In the genomic region with DNA sequence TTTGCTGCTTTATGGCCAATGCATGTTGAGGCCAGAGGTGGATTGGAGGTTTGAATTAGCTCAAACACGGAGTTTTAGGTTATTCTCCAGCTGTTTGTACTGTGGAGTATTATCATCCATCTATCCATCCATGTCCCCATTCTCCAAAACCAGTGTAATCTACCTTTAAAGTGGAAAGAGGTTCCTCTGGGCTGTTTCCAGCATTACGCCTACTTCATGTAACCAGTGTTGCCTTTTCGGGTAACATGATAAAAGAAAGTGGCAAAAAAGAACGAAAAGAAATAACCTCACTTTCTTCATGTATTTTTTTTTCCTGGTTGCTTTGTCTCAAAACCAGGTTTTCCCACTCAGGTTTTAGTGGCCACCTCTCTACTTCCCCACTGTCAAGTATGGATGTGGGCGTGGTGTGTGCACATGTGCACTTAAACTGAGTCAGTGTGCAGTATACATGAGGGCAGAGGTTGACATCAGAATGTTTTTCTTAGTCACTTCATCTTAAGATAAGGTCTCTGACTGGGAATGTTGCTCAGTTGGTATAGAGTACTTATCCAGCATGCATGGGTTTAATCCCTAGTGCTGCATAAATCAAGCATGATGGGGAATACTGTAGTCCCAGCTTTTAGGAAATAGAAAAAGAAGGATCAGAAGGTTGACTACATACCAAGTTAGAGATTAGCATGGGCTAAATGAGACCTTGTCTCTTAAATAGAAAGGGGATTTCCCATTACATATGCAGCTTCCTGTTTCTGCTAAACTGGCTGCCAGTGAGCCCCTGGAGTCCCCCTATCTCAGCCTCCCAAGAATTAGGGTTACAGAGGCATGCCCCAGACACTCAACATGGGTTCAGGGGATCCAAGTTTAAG, we compare ENCODE assay signal across 12 mouse cellular contexts. TPM values are rescaled to one million over a fixed set of nuclear protein-coding genes. Genes with fewer than 3 reads are reported as not detected.
DNase-seq lines count a peak whose midpoint lies in the region; ATAC-seq and TF ChIP-seq lines count a peak whose summit lies in the region.
"Had no signal": no experiment of that assay in that cellular context is flagged by ENCODE, and none has a peak within 500 bp of the region (broad histone marks: within the 10 kb centered on the region; RNA-seq: fewer than 3 reads in every experiment).

No protein-coding gene starts in this region.

- DNase-seq in heart, adult 9 months (ENCODE audit: low spot score in 2 of 2) = no peak
- peak; percentile 20 for DNase-seq in thymus, postnatal 0 days (ENCODE audit: low spot score)
- no peak for DNase-seq in thymus, adult 2 months
- DNase-seq in layer of hippocampus, adult 8-10 months (ENCODE audit: low spot score in 2 of 2) = no peak
- DNase-seq in hindbrain, embryonic 11.5 days (ENCODE audit: low spot score) = no peak
- DNase-seq: cerebellum, adult 18-20 months; kidney, adult 2 months had no signal

- no peak for ATAC-seq in heart, embryonic 11.5 days (replicated peaks; ENCODE audit: insufficient number of reproducible peaks, low FRiP score, low TSS enrichment)
- no peak for ATAC-seq in limb, embryonic 15.5 days (ENCODE audit: insufficient number of reproducible peaks, low FRiP score, low TSS enrichment, low read depth)
- no peak for ATAC-seq in liver, embryonic 12.5 days
- no peak for ATAC-seq in hindbrain, embryonic 11.5 days (ENCODE audit: low FRiP score)

- no peak for TF ChIP-seq CTCF in thymus, adult 2 months (IDR thresholded peaks at IDR 0.05; ENCODE audit: borderline replicate concordance, control insufficient read depth, extremely low read depth, insufficient read depth, low read length, poor library complexity)

- H3K4me1 ChIP-seq in heart, embryonic 11.5 days (ENCODE audit: control insufficient read depth, insufficient read depth, low read length) = peaks cover 31% of the 10 kb centered on the region
- peaks cover 3% of the 10 kb centered on the region; the same call in 1 of the 2 replicates for H3K4me1 ChIP-seq in thymus, adult 2 months (replicated peaks; ENCODE audit: control insufficient read depth, insufficient read depth, low read length)
- peaks cover 12% of the 10 kb centered on the region; the same call in 1 of the 2 replicates for H3K4me1 ChIP-seq in limb, embryonic 15.5 days
- H3K4me1 ChIP-seq in liver, embryonic 12.5 days = peaks cover 19% of the 10 kb centered on the region
- H3K4me1 ChIP-seq in hindbrain, embryonic 11.5 days (replicated peaks; ENCODE audit: control insufficient read depth, insufficient read depth, low read length) = no peaks in the 10 kb centered on the region

- 76% methylated on average over 5 of the region's 5 CpGs for WGBS in heart, embryonic 11.5 days (ENCODE audit: insufficient replicate concordance)
- 57% methylated on average over 5 of the region's 5 CpGs for whole genome bisulfite sequencing in thymus, adult 2 months
- 75% methylated on average over 5 of the region's 5 CpGs for WGBS in limb, embryonic 15.5 days
- 67% methylated on average over 5 of the region's 5 CpGs for WGBS in liver, embryonic 12.5 days (ENCODE audit: insufficient replicate concordance)
- WGBS in hindbrain, embryonic 11.5 days = 91% methylated on average over 5 of the region's 5 CpGs

- no peaks in the 10 kb centered on the region for H3K36me3 ChIP-seq in heart, embryonic 11.5 days (ENCODE audit: control insufficient read depth, insufficient read depth, low read length)
- no peaks in the 10 kb centered on the region for H3K36me3 ChIP-seq in thymus, adult 2 months (ENCODE audit: control insufficient read depth, insufficient read depth, low read length)
- H3K36me3 ChIP-seq in limb, embryonic 15.5 days = 0 out of 2 replicates have a peak, but pooled peaks cover 2% of the 10 kb centered on the region
- H3K36me3 ChIP-seq in liver, embryonic 12.5 days = no peaks in the 10 kb centered on the region
- H3K36me3 ChIP-seq in hindbrain, embryonic 11.5 days (ENCODE audit: control insufficient read depth, insufficient read depth, low read length) = no peaks in the 10 kb centered on the region

- H3K27me3 ChIP-seq in heart, embryonic 11.5 days (ENCODE audit: control insufficient read depth, insufficient read depth, low read length) = no peaks in the 10 kb centered on the region
- H3K27me3 ChIP-seq in thymus, adult 2 months (ENCODE audit: control insufficient read depth, insufficient read depth, low read length) = no peaks in the 10 kb centered on the region
- H3K27me3 ChIP-seq in limb, embryonic 15.5 days = no peaks in the 10 kb centered on the region
- H3K27me3 ChIP-seq in liver, embryonic 12.5 days (replicated peaks) = no peaks in the 10 kb centered on the region
- no peaks in the 10 kb centered on the region for H3K27me3 ChIP-seq in hindbrain, embryonic 11.5 days (ENCODE audit: control insufficient read depth, insufficient read depth, low read length)

- no peak overlapping the region for H3K4me2 ChIP-seq in heart, embryonic 11.5 days
- no peak overlapping the region for H3K4me2 ChIP-seq in limb, embryonic 15.5 days
- H3K4me2 ChIP-seq in liver, embryonic 12.5 days = no peak overlapping the region
- no peak overlapping the region for H3K4me2 ChIP-seq in hindbrain, embryonic 11.5 days (replicated peaks; ENCODE audit: low read depth, low read length)

- H3K9ac ChIP-seq in heart, embryonic 11.5 days (ENCODE audit: low read depth, low read length) = no peak overlapping the region
- no peak overlapping the region for H3K9ac ChIP-seq in limb, embryonic 15.5 days
- H3K9ac ChIP-seq in liver, embryonic 12.5 days = no peak overlapping the region
- no peak overlapping the region for H3K9ac ChIP-seq in hindbrain, embryonic 11.5 days (ENCODE audit: low read depth, low read length)

- no peak for TF ChIP-seq POLR2A in thymus, adult 2 months (IDR thresholded peaks at IDR 0.05; ENCODE audit: control insufficient read depth, extremely low read depth, insufficient read depth, low read length, poor library complexity)

- peak overlapping the region; percentile 22; the same call in 1 of the 2 replicates for H3K27ac ChIP-seq in heart, embryonic 11.5 days (ENCODE audit: low read depth, low read length)
- H3K27ac ChIP-seq in thymus, adult 2 months (ENCODE audit: control insufficient read depth, insufficient read depth, low read length) = no peak overlapping the region
- H3K27ac ChIP-seq in limb, embryonic 15.5 days = peak overlapping the region; percentile 23; the same call in 1 of the 2 replicates
- no peak overlapping the region for H3K27ac ChIP-seq in liver, embryonic 12.5 days
- H3K27ac ChIP-seq in hindbrain, embryonic 11.5 days (ENCODE audit: low read depth, low read length) = no peak overlapping the region
- H3K27ac ChIP-seq: macrophage had no signal

- H3K9me3 ChIP-seq in heart, embryonic 11.5 days (replicated peaks; ENCODE audit: control insufficient read depth, low read length) = no peaks in the 10 kb centered on the region
- H3K9me3 ChIP-seq in limb, embryonic 15.5 days = no peaks in the 10 kb centered on the region
- H3K9me3 ChIP-seq in liver, embryonic 12.5 days (replicated peaks) = no peaks in the 10 kb centered on the region
- H3K9me3 ChIP-seq in hindbrain, embryonic 11.5 days (ENCODE audit: control insufficient read depth, low read length) = no peaks in the 10 kb centered on the region

- no peak overlapping the region for H3K4me3 ChIP-seq in heart, embryonic 11.5 days (ENCODE audit: low read depth, low read length)
- no peak overlapping the region for H3K4me3 ChIP-seq in thymus, adult 2 months (ENCODE audit: control insufficient read depth, insufficient read depth, low read length)
- H3K4me3 ChIP-seq in limb, embryonic 15.5 days = no peak overlapping the region
- no peak overlapping the region for H3K4me3 ChIP-seq in liver, embryonic 12.5 days
- no peak overlapping the region for H3K4me3 ChIP-seq in hindbrain, embryonic 11.5 days (ENCODE audit: low read depth, low read length)

RNA-seq across cellular contexts. Expression of a gene that starts 33.9 kb away (rescaled TPM):
- 34.7 and 39.1 TPM in 2 replicates for polyA plus RNA-seq in heart, embryonic 11.5 days (2014; fragmentation: Nextera tagmentation; extraction: Ambion mirVana)
- polyA plus RNA-seq in thymus, postnatal 0 days (2015; fragmentation: Nextera tagmentation; extraction: Ambion mirVana) = 15.4 and 16.1 TPM in 2 replicates
- polyA plus RNA-seq in thymus, adult 2 months (2012; rRNA removed) = 8.7 and 9.1 TPM in 2 replicates
- polyA plus RNA-seq in limb, embryonic 15.5 days (2015; fragmentation: Nextera tagmentation; extraction: Ambion mirVana) = 90.6 and 97.1 TPM in 2 replicates
- 9.6 and 10.0 TPM in 2 replicates for polyA plus RNA-seq in liver, embryonic 12.5 days (2016; fragmentation: Nextera tagmentation; extraction: Ambion mirVana)
- 10 to 100 TPM; 26.3 to 28.8 (median 28.3) TPM for total RNA-seq in layer of hippocampus, adult 8-10 months (2022)
- 65.5 and 73.2 TPM in 2 replicates for polyA plus RNA-seq in hindbrain, embryonic 11.5 days (2014; fragmentation: Nextera tagmentation; extraction: Ambion mirVana)

RNA-seq across cellular contexts. Expression of a gene that starts 42.8 kb away (rescaled TPM):
- 0.27 and 0.59 TPM in 2 replicates for polyA plus RNA-seq in heart, embryonic 11.5 days (2014; fragmentation: Nextera tagmentation; extraction: Ambion mirVana)
- 1.9 and 2.1 TPM in 2 replicates for polyA plus RNA-seq in thymus, postnatal 0 days (2015; fragmentation: Nextera tagmentation; extraction: Ambion mirVana)
- 0.71 and 0.85 TPM in 2 replicates for polyA plus RNA-seq in thymus, adult 2 months (2012; rRNA removed)
- polyA plus RNA-seq in limb, embryonic 15.5 days (2015; fragmentation: Nextera tagmentation; extraction: Ambion mirVana) = not detected in 2 replicates
- polyA plus RNA-seq in liver, embryonic 12.5 days (2016; fragmentation: Nextera tagmentation; extraction: Ambion mirVana) = 0.28 and 0.56 TPM in 2 replicates
- 1 to 10 TPM in 3 of 4 experiments, under 1 TPM in 1; 0.54 to 2.2 (median 1.5) TPM for total RNA-seq in layer of hippocampus, adult 8-10 months (2022)
- polyA plus RNA-seq in hindbrain, embryonic 11.5 days (2014; fragmentation: Nextera tagmentation; extraction: Ambion mirVana) = 0.28 TPM in 1 of 2 replicates, not detected in the other
- polyA plus RNA-seq: kidney, adult 2 months; macrophage; neural tube, embryonic 14.5 days had no signal

RNA-seq across cellular contexts. Expression of a gene that starts 44.1 kb away (rescaled TPM):
- polyA plus RNA-seq in heart, embryonic 11.5 days (2014; fragmentation: Nextera tagmentation; extraction: Ambion mirVana) = 1.6 TPM in 2 replicates
- polyA plus RNA-seq in thymus, postnatal 0 days (2015; fragmentation: Nextera tagmentation; extraction: Ambion mirVana) = 10.6 and 12.9 TPM in 2 replicates
- polyA plus RNA-seq in thymus, adult 2 months (2012; rRNA removed) = 50.3 and 55.4 TPM in 2 replicates
- 3.5 and 4.1 TPM in 2 replicates for polyA plus RNA-seq in limb, embryonic 15.5 days (2015; fragmentation: Nextera tagmentation; extraction: Ambion mirVana)
- polyA plus RNA-seq in liver, embryonic 12.5 days (2016; fragmentation: Nextera tagmentation; extraction: Ambion mirVana) = 5.7 and 6.0 TPM in 2 replicates
- total RNA-seq in layer of hippocampus, adult 8-10 months (2022) = 10 to 100 TPM in 2 of 4 experiments, 1 to 10 TPM in 2; 9.3 to 15.3 (median 12.2) TPM
- 1.3 and 2.3 TPM in 2 replicates for polyA plus RNA-seq in hindbrain, embryonic 11.5 days (2014; fragmentation: Nextera tagmentation; extraction: Ambion mirVana)

Comparison
In these comparisons a context has a peak if more than half of its experiments do, and no peak if none do; other contexts are left out.
1. H3K27ac ChIP-seq: peak in heart, embryonic 11.5 days (single experiment) and limb, embryonic 15.5 days (single experiment); none in thymus, adult 2 months (single experiment), liver, embryonic 12.5 days (single experiment) and hindbrain, embryonic 11.5 days (single experiment).